Mouse (Mus musculus) small intestine, adult 2 months (tissue): ENCODE data around the gene Dnah10.

Source experiments
- CTCF ChIP-seq: fragments of 200-500 bp; IDR thresholded peaks from 2 replicates; pipeline ENCODE4 v1.5.1; 2012; ENCODE audit warnings: low read depth, mild to moderate bottlenecking, control low read depth, inconsistent platforms, low read length, moderate library complexity, mixed read lengths; ENCODE audit not compliant: insufficient replicate concordance, insufficient read length; ENCODE audit errors: extremely low read depth
- POLR2A ChIP-seq: fragments of 200-500 bp; IDR thresholded peaks from 2 replicates; pipeline ENCODE4 v1.6.1; 2012; ENCODE audit warnings: low read depth, mild to moderate bottlenecking, control low read depth, inconsistent platforms, low read length, moderate library complexity

GRCm38 (mm10) chr5:124785650-124786049 lies 60.8 kb downstream of the Dnah10 start:
- TF ChIP-seq CTCF = peak; percentile 52; the same call in 1 of the 2 replicates
- TF ChIP-seq POLR2A = no peak
